Mouse (Mus musculus) Patski (cell line): ENCODE measurements around the gene Eci3. TPM values are rescaled to one million over a fixed set of nuclear protein-coding genes. Genes with fewer than 3 reads are reported as not detected.

Experiments used
- ATAC-seq: fragments of 100-300 bp; one replicate; pipeline ENCODE4 v1.8.0; 2021
- CTCF ChIA-PET: fragments of 350-600 bp; sonication (Branson Sonifier 250); formaldehyde crosslinking; loops from one replicate; lab custom pipeline; 2022; ENCODE audit warnings: inconsistent platforms; lab: Charles Lee
- POLR2A ChIA-PET: fragments of 350-600 bp; sonication (Branson Sonifier 250); formaldehyde crosslinking; loops from one replicate; lab custom pipeline; 2022; ENCODE audit warnings: antibody characterized with exemption, inconsistent platforms; lab: Charles Lee
- DNase-seq: peaks from one replicate; pipeline ENCODE4 v3.0.0-alpha.2; 2011; ENCODE audit warnings: low read depth, low spot score
- H3K27me3 ChIP-seq: fragments of 371-371 bp; one replicate; pipeline ENCODE4 v1.5.1; 2021
- CTCF ChIP-seq: fragments of 100-300 bp; IDR thresholded peaks from one replicate; pipeline ENCODE4 v1.5.1; 2021
- in situ Hi-C: fragments of 300-500 bp; cut with MboI; formaldehyde crosslinking; loops from 3 replicates; pipeline ENCODE4 v1.11.1; 2018; ENCODE audit warnings: low pct_unique_long_range_greater_than_20kb, mixed read lengths
- polyA plus RNA-seq: library from polyadenylated mRNA; unstranded; gene quantifications from one replicate; pipeline ENCODE4 v1.2.3, GENCODE M21; 2021

The Eci3 gene
- polyA plus RNA-seq, 1 experiment from 2014 or later = 3.6 TPM

DNA sequence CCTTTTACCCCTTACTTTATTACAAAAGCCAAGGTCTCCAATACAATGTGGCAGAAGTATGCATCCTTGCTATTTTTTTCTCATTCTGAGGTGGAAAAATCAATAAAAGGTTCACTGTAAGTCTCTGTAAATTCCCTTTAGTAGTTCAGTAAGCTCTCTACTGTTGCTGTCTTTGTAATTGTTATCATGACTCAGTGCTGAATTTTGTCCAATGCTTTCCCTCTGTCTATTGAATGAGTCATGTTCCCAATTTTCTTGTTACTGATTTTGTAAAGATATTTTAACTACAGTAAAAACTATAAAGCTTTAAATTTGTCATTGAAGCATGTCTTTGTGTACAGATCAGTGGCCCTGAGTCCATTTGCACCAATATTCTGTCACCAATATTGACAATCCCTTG, 21.2 kb downstream of the Eci3 start:
- in situ Hi-C loops = no loop called here
- POLR2A ChIA-PET = no interaction called here
- H3K27me3 ChIP-seq = peaks cover 5% of the 10 kb centered on the region
- no peak for DNase-seq
- no peak for ATAC-seq
- CTCF ChIA-PET = no interaction called here
- no peak for TF ChIP-seq CTCF

DNA sequence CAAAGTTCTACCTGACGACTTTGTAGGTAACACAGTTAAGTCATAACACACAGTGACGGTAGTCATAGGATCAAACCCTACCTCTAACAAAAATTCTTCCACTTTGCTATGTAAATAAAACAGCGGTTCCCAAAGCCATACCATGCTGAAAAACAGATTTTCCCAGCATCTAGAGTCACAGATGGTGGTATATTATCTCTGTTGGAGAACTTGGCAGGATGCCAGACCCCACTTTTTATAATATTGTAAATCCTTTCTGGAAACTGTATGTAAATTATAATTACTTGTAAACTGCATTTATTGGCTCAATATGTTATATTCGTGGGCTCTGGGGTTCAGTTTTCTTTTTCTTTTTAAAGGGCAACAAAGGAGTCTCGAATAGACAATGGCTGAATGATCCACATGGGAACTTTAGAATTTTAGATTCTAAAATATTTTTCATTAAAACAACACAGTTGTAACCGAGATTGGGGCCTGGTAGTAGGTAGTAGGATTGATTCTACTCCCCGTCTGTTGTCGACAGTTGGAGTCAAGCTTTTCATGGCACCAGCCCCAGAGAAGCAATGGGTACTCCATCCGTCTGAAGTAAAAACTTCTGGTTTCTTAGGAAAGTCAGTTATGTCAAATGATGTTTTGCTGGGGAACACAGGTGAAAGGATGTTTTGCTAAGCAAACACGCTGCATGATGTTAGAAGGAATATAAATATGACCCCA, 28.5 kb downstream of the Eci3 start:
- H3K27me3 ChIP-seq = peaks cover 32% of the 10 kb centered on the region
- POLR2A ChIA-PET = no interaction called here
- CTCF ChIA-PET = no interaction called here
- in situ Hi-C loops = no loop called here
- ATAC-seq (no peak), DNase-seq (no peak)
- TF ChIP-seq CTCF = no peak

DNA sequence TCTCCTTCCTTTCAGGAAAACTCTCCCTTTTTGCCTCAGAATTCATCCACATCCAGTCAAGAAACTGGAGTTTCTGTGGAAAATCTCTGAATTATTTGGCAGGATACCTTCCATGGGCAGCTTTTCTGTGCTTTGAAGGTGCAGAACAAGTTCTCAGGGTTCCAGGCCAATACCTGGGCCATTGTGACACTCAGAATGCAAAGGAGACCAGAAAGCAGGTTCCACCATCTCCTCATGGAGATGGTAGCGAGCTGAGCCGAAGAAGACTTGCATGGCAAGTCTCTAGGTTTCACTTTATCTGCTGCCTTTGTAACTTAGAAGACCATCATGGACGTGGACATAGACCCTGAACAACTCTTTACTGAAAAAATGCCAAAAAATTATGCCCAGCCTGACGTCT, 39.4 kb downstream of the Eci3 start, which contains the start of the genes Fam217a and 4933417A18Rik:
Fam217a (minus strand) TSS at position 101 of the 400 bp plus-strand sequence.
4933417A18Rik (plus strand) TSS at position 200 of the 400 bp plus-strand sequence.
- H3K27me3 ChIP-seq = peaks cover 21% of the 10 kb centered on the region
- ChIA-PET POLR2A (interaction anchor here (0.5 kb wide), 1 partner anchor 67 kb away, joined by 3 read pairs; no protein-coding TSS in a partner anchor), CTCF (no interaction called here)
- TF ChIP-seq CTCF = no peak
- DNase-seq (no peak), ATAC-seq (no peak)
- in situ Hi-C loops = no loop called here

DNA sequence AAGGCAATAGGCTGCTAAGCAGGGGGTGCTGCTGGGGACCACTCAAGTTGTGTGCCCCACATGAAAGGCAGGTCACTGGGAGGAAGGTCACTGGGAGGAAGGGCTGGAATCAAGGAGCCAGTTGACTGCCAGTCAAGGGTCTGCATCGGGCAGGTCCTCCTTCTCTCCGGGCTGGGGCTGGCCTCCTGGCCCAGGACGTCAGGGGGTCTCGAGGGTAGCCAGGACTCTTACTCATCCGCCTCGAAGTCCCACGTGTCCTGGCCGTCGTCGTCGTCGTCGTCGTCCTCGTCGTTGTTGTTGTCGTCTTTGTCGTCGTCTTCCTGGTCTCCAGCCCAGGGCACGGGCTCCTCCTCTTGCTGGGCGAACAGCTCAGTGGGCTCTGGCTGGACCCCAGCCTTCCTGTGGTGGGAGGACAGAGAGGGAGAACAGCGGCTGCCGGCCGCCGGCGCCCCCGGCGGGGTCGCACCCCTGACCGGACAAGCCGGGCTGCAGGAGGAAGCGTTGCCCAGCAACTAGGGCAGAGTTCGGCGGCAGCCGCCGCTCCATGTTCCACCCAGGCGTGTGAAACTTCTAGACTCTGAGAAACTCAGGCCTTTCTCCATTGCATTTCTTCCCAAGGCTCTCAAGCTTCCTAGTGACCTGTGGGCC, 47.0 kb downstream of the Eci3 start:
- CTCF ChIA-PET = no interaction called here
- in situ Hi-C loops = no loop called here
- H3K27me3 ChIP-seq = peaks cover 10% of the 10 kb centered on the region
- ATAC-seq = no peak
- no peak for DNase-seq
- no peak for TF ChIP-seq CTCF
- POLR2A ChIA-PET = no interaction called here

DNA sequence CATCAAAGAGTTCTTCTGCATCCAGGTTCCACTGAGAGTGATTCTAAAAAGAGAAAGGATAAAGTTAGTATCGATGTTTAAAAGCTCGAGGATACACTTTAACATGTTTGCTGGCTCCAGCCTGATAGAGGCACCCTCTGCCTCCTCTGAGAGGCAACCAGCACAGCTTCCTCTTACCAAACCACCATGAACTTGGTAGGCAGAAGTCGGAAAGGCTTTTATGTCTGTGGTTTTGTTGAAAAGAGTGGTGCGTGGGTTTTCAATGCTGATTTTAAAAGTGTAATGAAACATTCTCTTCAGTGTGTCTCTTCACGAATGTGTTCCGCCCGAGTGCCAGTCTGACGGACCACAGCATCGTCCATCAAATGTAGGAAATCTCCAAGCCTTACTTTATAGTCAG, 49.0 kb downstream of the Eci3 start:
- no peak for TF ChIP-seq CTCF
- ChIA-PET POLR2A (no interaction called here), CTCF (interaction anchor here (1.4 kb wide), 1 partner anchor 8 kb away, joined by 4 read pairs; no protein-coding TSS in a partner anchor)
- in situ Hi-C loops = no loop called here
- DNase-seq = no peak
- ATAC-seq = no peak
- H3K27me3 ChIP-seq = peaks cover 4% of the 10 kb centered on the region

Other genes with a start within 250 kb of the Eci3 start
- gene Fam50b, start 229.0 kb downstream of the Eci3 start, polyA plus RNA-seq = not detected
- gene Prpf4b, start 88.5 kb downstream of the Eci3 start, polyA plus RNA-seq = 82.7 TPM
- gene Fam217a, start 39.5 kb downstream of the Eci3 start, polyA plus RNA-seq = not detected
- not detected for gene 4933417A18Rik, start 39.4 kb downstream of the Eci3 start, polyA plus RNA-seq
- gene Eci2, start 63.3 kb upstream of the Eci3 start, polyA plus RNA-seq = 453 TPM